Mouse (Mus musculus) hindbrain, postnatal 0 days (tissue): ENCODE measurements around the gene Ift80. TPM values are rescaled to one million over a fixed set of nuclear protein-coding genes. Genes with fewer than 3 reads are reported as not detected.

Experiments used
- ATAC-seq: fragments of 200-750 bp; cut with Nextera tagmentation; 2 replicates; pipeline ENCODE4 v1.8.0; 2017; ENCODE audit warnings: mild to moderate bottlenecking, moderate TSS enrichment, moderate library complexity
- DNase-seq: peaks from one replicate; pipeline ENCODE4 v3.0.0-alpha.2; 2015; ENCODE audit warnings: low spot score
- H3K27ac ChIP-seq: fragments of 300-500 bp; sonication (generic); 2 replicates; pipeline ENCODE4 v1.5.1; 2014; ENCODE audit warnings: mild to moderate bottlenecking
- H3K27me3 ChIP-seq: fragments of 300-500 bp; sonication (generic); 2 replicates; pipeline ENCODE4 v1.6.1; 2014; ENCODE audit warnings: low read length, mixed read lengths; ENCODE audit not compliant: insufficient read depth
- H3K36me3 ChIP-seq: fragments of 300-500 bp; sonication (generic); 2 replicates; pipeline ENCODE4 v1.6.1; 2014; ENCODE audit warnings: low read length, mixed read lengths; ENCODE audit not compliant: insufficient read depth
- H3K4me1 ChIP-seq: fragments of 300-500 bp; sonication (generic); 2 replicates; pipeline ENCODE4 v1.6.1; 2014; ENCODE audit warnings: antibody characterized with exemption, low read length, mixed read lengths; ENCODE audit not compliant: insufficient read depth
- H3K4me2 ChIP-seq: fragments of 300-500 bp; sonication (generic); 2 replicates; pipeline ENCODE4 v1.6.1; 2014; ENCODE audit warnings: low read depth, mild to moderate bottlenecking, low read length, moderate library complexity, mixed read lengths
- H3K4me3 ChIP-seq: fragments of 300-500 bp; sonication (generic); 2 replicates; pipeline ENCODE4 v1.5.1; 2014; ENCODE audit warnings: low read length
- H3K9ac ChIP-seq: fragments of 300-500 bp; sonication (generic); replicated peaks from 2 replicates; pipeline ENCODE4 v1.6.1; 2014; ENCODE audit warnings: mild to moderate bottlenecking, low read length, moderate library complexity, mixed read lengths
- H3K9me3 ChIP-seq: fragments of 300-500 bp; sonication (generic); 2 replicates; pipeline ENCODE4 v1.6.1; 2016; ENCODE audit warnings: low read length, mixed read lengths
- CTCF ChIP-seq: IDR thresholded peaks from 2 replicates; pipeline ENCODE4 v1.5.1; 2016; ENCODE audit warnings: antibody characterized with exemption, control low read depth, low read depth
- WGBS: fragments of 180-500 bp; shearing (Covaris S2); extraction: QIAGEN DNeasy Blood & Tissue Kit; methylation state at CpG from one replicate; pipeline ENCODE4 v1.1.7; 2014; 5-methylcytosine and 5-hydroxymethylcytosine counted together
- polyA plus RNA-seq: library from polyadenylated mRNA; unstranded; fragments of >200 nt; fragmentation: Nextera tagmentation; extraction: Ambion mirVana; gene quantifications from 2 replicates; pipeline ENCODE4 v1.2.1, GENCODE M21; 2015
- total RNA-seq: library from RNA; depleted of rRNA; stranded (reverse); fragments of >200 nt; gene quantifications from 2 replicates; pipeline ENCODE4 v1.2.3, GENCODE M21; 2014

The Ift80 gene
- total and polyA plus RNA-seq, 2 experiments from 2014 or later, result 5.3 to 7.7 TPM

- under 1% methylated on average over 69 of the region's 80 CpGs for WGBS
- Histone ChIP-seq H3K4me1 (peaks cover 4% of the 10 kb centered on the region; the same call in 1 of the 2 replicates), H3K4me2 (peak within 1 kb of the TSS; percentile 98), H3K27ac (peak within 1 kb of the TSS; percentile 86), H3K4me3 (peak within 1 kb of the TSS; percentile 90), H3K36me3 (no peaks in the 10 kb centered on the region), H3K9me3 (no peaks in the 10 kb centered on the region), H3K27me3 (no peaks in the 10 kb centered on the region), H3K9ac (peak within 1 kb of the TSS; percentile 73)
- peak; percentile 97 for ATAC-seq
- DNase-seq, result peak; percentile 98
- 0 out of 2 replicates have a peak, but pooled peaks have one; percentile 3 for TF ChIP-seq CTCF
Observed at GRCm38 (mm10) chr3:69044645-69045399, 40.5 kb upstream of the Ift80 start, which contains the start of gene Trim59. Trim59 (minus strand) TSS chr3:69044755.

- no peaks in the 10 kb centered on the region for H3K27me3 ChIP-seq
- H3K9ac ChIP-seq, result peak overlapping the region; percentile 73
- no peak for DNase-seq
- H3K36me3 ChIP-seq, result no peaks in the 10 kb centered on the region
- H3K9me3 ChIP-seq, result no peaks in the 10 kb centered on the region
- peaks cover 4% of the 10 kb centered on the region; the same call in 1 of the 2 replicates for H3K4me1 ChIP-seq
- H3K27ac ChIP-seq, result peak overlapping the region; percentile 86
- ATAC-seq, result peak; percentile 80
- peak overlapping the region; percentile 90 for H3K4me3 ChIP-seq
- WGBS, result under 1% methylated on average over 37 of the region's 42 CpGs
- peak overlapping the region; percentile 98 for H3K4me2 ChIP-seq
- TF ChIP-seq CTCF, result 0 out of 2 replicates have a peak, but pooled peaks have one; percentile 4
Observed at GRCm38 (mm10) chr3:69044167-69044591, 39.8 kb upstream of the Ift80 start.

GRCm38 (mm10) chr3:69041298-69041697 lies 36.9 kb upstream of the Ift80 start:
- no peak overlapping the region for H3K27ac ChIP-seq
- no peaks in the 10 kb centered on the region for H3K27me3 ChIP-seq
- H3K9ac ChIP-seq, result no peak overlapping the region
- H3K36me3 ChIP-seq, result no peaks in the 10 kb centered on the region
- H3K4me3 ChIP-seq, result no peak overlapping the region
- no peak for DNase-seq
- no peak for TF ChIP-seq CTCF
- 0 out of 2 replicates have a peak overlapping the region, but pooled peaks have one; percentile 23 for H3K4me2 ChIP-seq
- peaks cover 4% of the 10 kb centered on the region; the same call in 1 of the 2 replicates for H3K4me1 ChIP-seq
- ATAC-seq, result no peak
- H3K9me3 ChIP-seq, result no peaks in the 10 kb centered on the region
- 64% methylated on average over 5 of the region's 5 CpGs for WGBS

- no peak for ATAC-seq
- no peak for TF ChIP-seq CTCF
Observed at GRCm38 (mm10) chr3:69040105-69040504, 35.7 kb upstream of the Ift80 start.

GRCm38 (mm10) chr3:69026133-69026783 lies 21.9 kb upstream of the Ift80 start:
- WGBS, result 98% methylated on average over 1 of the region's 1 CpGs
- Histone ChIP-seq H3K9me3 (no peaks in the 10 kb centered on the region), H3K9ac (no peak overlapping the region), H3K36me3 (no peaks in the 10 kb centered on the region; the same call in 1 of the 2 replicates), H3K4me1 (no peaks in the 10 kb centered on the region), H3K27me3 (no peaks in the 10 kb centered on the region), H3K4me3 (no peak overlapping the region), H3K27ac (no peak overlapping the region), H3K4me2 (no peak overlapping the region)
- ATAC-seq (no peak), DNase-seq (no peak)
- no peak for TF ChIP-seq CTCF

More at GRCm38 (mm10) chr3:69040105-69040504, 35.7 kb upstream of the Ift80 start:
- H3K4me3 ChIP-seq, result no peak overlapping the region
- H3K27ac ChIP-seq, result no peak overlapping the region
- H3K9me3 ChIP-seq, result no peaks in the 10 kb centered on the region
- H3K36me3 ChIP-seq, result no peaks in the 10 kb centered on the region
- H3K9ac ChIP-seq, result no peak overlapping the region
- no peaks in the 10 kb centered on the region for H3K4me1 ChIP-seq
- no peaks in the 10 kb centered on the region for H3K27me3 ChIP-seq
- 88% methylated on average over 2 of the region's 2 CpGs for WGBS
- H3K4me2 ChIP-seq, result no peak overlapping the region
- no peak for DNase-seq

- DNase-seq, result no peak
- Histone ChIP-seq H3K9me3 (no peaks in the 10 kb centered on the region), H3K4me1 (no peaks in the 10 kb centered on the region), H3K4me2 (no peak overlapping the region), H3K27ac (no peak overlapping the region), H3K36me3 (peaks cover 9% of the 10 kb centered on the region; the same call in 1 of the 2 replicates), H3K4me3 (no peak overlapping the region), H3K27me3 (no peaks in the 10 kb centered on the region), H3K9ac (no peak overlapping the region)
- TF ChIP-seq CTCF, result no peak
- no peak for ATAC-seq
Observed at GRCm38 (mm10) chr3:69020764-69021163, 16.4 kb upstream of the Ift80 start.
